Mouse (Mus musculus) frontal cortex, adult (tissue): ENCODE data around the gene Gm10024.
"Not testable (repeated sequence)": the region's sequence is repeated elsewhere in the genome, so short reads cannot be mapped to it uniquely, and the experiment has no call there.

Experiments used
- ATAC-seq: cut with Nextera tagmentation; 2 replicates; pipeline ENCODE4 v1.9.2; 2017; ENCODE audit warnings: mild to moderate bottlenecking, moderate library complexity, mixed read lengths; ENCODE audit not compliant: low TSS enrichment

Gene Gm10024

GRCm38 (mm10) chr10:77711157-77711556, at the start of gene Gm10024:
Gm10024 (plus strand) TSS chr10:77711457.
- ATAC-seq = not testable (repeated sequence)

DNA sequence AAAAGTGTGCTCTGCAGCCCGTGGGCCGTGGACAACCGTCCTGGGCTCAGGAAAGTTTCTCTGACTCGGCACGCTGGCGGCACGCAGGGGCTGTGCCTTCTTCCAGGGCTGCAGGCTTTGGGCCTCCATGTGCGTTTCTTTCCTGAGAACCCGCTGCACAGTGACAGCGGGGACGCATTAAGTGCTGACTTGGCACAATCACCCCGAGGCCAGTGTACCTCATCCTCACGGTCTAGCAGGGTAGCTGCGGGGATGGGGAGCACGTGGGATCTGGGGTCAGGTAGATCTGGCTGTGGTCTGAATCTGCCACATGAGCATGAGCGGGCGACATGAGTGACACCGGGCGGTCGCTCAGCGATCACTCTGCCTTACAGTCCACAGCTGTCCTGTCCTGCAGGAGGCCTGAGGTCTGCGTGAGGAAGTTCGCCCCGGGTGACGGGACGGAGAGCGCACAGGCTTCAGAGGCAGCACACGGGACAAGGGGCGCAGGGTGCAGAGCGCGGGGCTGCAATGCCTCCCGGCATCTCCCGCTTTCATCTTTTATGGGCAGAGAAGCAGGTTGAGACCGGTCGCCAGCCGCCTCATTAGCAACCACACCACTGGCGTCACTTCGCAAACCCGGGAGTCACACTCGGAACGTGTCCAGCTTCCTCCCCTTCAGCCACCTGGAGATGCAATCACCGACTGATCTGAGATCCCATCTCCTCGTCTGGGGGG, 47.1 kb upstream of the Gm10024 start:
- ATAC-seq = no peak

GRCm38 (mm10) chr10:77666342-77666741, 44.9 kb upstream of the Gm10024 start:
- ATAC-seq = no peak

GRCm38 (mm10) chr10:77667402-77667801, 43.9 kb upstream of the Gm10024 start:
- peak; percentile 88 for ATAC-seq

- no peak for ATAC-seq
These were observed 40.5 kb upstream of the Gm10024 start for GRCm38 (mm10) chr10:77670710-77671109.

DNA sequence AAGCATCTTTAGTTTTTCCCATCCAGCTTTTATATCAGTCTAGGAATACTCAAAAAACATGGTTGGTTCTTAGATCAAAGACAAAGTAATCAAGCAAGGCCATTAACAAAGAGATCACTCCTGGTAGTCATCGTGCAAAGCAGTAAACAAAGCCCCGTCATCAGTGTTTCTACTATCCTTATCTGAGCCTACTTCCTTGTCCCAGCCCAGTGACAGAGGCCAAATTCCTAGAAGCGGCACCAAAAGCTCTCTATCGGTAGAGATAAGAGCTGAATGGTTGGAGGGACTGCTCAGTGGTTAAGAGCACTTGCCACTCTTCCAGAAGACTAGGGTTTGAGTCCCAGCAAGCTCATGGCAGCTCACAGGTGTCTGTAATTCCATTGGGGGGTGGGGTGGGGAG, 39.7 kb upstream of the Gm10024 start:
- ATAC-seq = no peak

GRCm38 (mm10) chr10:77673765-77674164, 37.5 kb upstream of the Gm10024 start:
- ATAC-seq = no peak

GRCm38 (mm10) chr10:77677562-77677961, 33.7 kb upstream of the Gm10024 start:
- ATAC-seq = no peak

DNA sequence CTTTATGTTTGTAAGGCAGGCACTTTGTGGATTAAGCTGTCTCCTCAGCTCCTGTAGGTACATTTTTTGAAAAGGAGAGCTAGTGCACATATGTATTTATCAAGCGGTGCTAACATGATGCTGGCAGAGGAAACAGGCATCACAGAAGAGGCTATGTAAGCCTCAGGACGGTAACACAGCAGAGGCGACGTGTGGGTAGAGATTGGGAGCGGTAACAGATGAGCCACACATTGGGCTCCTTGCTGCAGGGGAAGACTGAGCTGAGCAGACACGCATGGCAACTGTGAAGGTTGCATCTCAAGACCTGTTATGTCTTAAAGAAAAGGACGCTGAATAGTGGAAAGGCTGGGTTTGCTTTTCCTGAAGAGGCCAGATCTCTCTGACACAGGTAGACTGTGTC, 28.3 kb upstream of the Gm10024 start:
- peak; percentile 94 for ATAC-seq

- no peak for ATAC-seq
These were observed 27.1 kb upstream of the Gm10024 start for GRCm38 (mm10) chr10:77684181-77684580.

DNA sequence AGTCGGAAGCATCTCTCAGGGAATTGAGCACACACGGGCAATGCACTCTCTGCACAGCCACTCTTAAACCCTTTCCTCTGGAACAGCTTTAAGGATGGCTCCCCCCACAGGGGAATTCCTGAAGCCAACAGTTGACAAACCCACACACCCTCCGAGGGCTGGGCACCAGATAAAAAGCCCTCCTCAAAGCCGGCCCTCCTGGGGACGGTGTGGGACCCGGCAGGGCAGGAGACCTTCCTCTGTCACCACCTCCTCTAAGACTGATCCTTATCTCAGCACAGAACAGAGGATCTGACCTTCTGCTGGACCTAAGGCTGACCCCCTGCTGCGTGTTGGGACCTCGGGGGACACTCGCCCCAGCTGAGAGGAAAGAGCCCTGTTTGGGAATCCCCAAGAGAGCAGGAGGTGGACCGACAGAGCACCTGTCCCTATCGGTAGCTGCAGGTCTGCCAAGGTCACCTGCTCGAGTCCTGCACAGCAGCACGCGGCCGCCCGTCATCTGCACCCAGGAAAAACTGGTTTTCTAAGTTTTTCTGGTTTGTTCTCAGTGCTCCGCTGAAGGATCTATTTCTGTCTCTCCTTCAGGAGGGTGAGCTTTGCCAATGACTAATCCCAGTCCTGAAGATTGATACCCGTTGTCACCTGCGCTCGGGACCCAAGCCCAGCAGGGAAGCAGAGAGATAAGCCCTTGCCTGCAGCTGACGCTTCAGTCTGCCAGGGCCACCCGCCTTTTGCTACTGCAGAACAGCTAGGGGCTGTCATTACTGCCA, 25.2 kb upstream of the Gm10024 start, which contains the start of gene Tspear:
TSS of gene Tspear (plus strand) at position 675 of the 770 bp plus-strand sequence.
- no peak for ATAC-seq

GRCm38 (mm10) chr10:77687021-77687420, 24.2 kb upstream of the Gm10024 start:
- no peak for ATAC-seq

GRCm38 (mm10) chr10:77690356-77690807, 20.9 kb upstream of the Gm10024 start, which contains the start of gene Gm19402:
Gm19402 (minus strand) TSS chr10:77690757.
- ATAC-seq = not testable (repeated sequence)

DNA sequence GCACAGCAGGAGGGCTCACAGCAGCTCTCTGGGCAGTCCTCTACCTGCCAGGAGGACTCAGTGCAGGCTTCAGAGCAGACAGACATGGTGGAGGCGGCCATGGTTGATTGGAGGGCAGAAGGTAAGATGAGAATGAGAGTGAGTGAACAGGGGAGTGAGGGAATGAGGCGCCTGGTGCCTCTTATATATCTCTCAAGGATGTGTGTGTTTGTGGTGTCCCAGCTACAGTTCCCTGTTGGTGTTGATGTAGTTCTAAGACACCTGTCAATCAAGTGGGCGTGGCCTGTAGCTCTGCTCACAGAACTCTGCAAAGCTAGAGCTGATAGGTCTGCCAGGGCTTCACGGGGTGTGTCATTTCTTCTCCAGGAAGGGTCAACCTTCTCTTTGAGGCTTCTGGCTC, 14.1 kb upstream of the Gm10024 start, which contains the start of gene Gm9508:
TSS of gene Gm9508 (minus strand) at position 101 of the 400 bp plus-strand sequence.
- ATAC-seq = no peak

- no peak for ATAC-seq
These were observed 4.9 kb upstream of the Gm10024 start, which contains the start of gene Gm10272 for GRCm38 (mm10) chr10:77706326-77706725. Gm10272 (plus strand) TSS chr10:77706626.

DNA sequence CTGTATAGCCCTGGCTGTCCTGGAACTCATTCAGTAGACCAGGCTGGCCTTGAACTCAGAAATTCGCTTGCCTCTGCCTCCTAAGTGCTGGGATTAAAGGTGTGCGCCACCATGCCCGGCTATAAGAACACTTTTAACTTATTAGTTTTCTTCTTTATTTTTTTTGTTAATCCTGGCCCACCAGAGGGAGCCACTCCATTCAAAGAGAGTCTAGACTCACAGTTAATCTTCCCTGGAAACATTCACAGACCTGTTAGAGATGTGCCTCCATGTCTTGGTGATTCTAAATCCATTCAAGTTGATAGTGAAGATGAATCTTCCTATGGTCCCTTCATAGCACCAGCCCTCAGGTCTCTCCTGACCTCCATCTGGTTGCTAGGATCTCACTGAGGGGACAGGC, 1.4 kb upstream of the Gm10024 start:
- no peak for ATAC-seq

- no peak for ATAC-seq
These were observed 2.5 kb downstream of the Gm10024 start for GRCm38 (mm10) chr10:77713734-77714133.

- no peak for ATAC-seq
These were observed 4.2 kb downstream of the Gm10024 start, which contains the start of gene Gm10142 for GRCm38 (mm10) chr10:77715507-77715906. Gm10142 (plus strand) TSS chr10:77715807.

DNA sequence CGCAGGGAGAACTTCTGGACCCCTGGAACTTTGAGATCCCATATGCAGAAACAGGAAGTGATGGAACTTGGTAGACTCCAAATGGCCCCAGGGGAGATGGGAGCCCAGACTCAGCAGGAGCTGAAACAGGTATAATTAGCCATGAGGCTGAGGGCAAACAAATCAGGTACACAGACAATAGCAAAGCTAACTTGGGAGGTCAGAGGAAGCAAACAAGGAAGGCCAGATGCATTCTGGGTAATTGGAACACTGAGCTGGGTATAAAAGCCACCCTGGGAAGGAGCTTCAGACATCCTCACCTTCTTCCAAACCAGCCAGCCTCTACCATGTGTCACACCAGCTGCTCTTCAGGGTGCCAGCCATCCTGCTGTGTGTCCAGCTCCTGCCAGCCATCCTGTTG, 9.0 kb downstream of the Gm10024 start, which contains the start of gene Krtap12-1:
TSS of gene Krtap12-1 (plus strand) at position 301 of the 400 bp plus-strand sequence.
- ATAC-seq = not testable (repeated sequence)

DNA sequence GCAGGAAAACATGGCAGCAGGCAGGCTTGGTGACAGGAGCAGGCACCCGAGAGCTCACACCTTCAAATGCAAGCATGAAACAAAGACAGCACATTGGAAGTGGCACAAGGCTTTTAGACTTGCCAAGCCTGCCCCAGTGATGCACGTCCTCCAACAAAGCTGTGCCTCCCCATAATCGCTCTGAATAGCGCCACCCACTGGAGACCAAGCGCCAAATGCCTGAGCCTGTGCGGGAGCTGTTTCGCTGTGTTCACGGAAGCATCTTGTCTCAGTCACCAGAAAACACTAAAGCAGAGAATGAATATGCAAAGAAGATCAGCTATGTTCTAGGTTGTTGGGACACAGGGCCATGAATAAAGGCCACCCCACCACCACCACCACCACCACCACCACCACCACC, 13.6 kb downstream of the Gm10024 start:
- ATAC-seq = no peak

- no peak for ATAC-seq
These were observed 14.9 kb downstream of the Gm10024 start, which contains the start of gene Gm10100 for GRCm38 (mm10) chr10:77726186-77726585. Gm10100 (plus strand) TSS chr10:77726486.

- no peak for ATAC-seq
These were observed 17.0 kb downstream of the Gm10024 start for GRCm38 (mm10) chr10:77728280-77728679.
